Mouse (Mus musculus) heart, embryonic 12.5 days (tissue): ENCODE measurements around the gene Cpne6. TPM values are rescaled to one million over a fixed set of nuclear protein-coding genes. Genes with fewer than 3 reads are reported as not detected.

Experiments used
- ATAC-seq: fragments of 200-750 bp; cut with Nextera tagmentation; 2 replicates; pipeline ENCODE4 v1.8.0; 2017; ENCODE audit warnings: moderate TSS enrichment, moderate library complexity; ENCODE audit not compliant: insufficient number of reproducible peaks, low FRiP score
- H3K27ac ChIP-seq: fragments of 300-500 bp; sonication (generic); 2 replicates; pipeline ENCODE4 v1.5.1; 2016; ENCODE audit warnings: mild to moderate bottlenecking, moderate library complexity; ENCODE audit not compliant: poor library complexity, severe bottlenecking
- H3K27me3 ChIP-seq: fragments of 300-500 bp; sonication (generic); replicated peaks from 2 replicates; pipeline ENCODE4 v1.6.1; 2016; ENCODE audit warnings: mild to moderate bottlenecking, moderate library complexity
- H3K36me3 ChIP-seq: fragments of 300-500 bp; sonication (generic); 2 replicates; pipeline ENCODE4 v1.6.1; 2016; ENCODE audit warnings: mild to moderate bottlenecking, moderate library complexity
- H3K4me1 ChIP-seq: fragments of 300-500 bp; sonication (generic); replicated peaks from 2 replicates; pipeline ENCODE4 v1.6.1; 2016; ENCODE audit warnings: mild to moderate bottlenecking
- H3K4me2 ChIP-seq: fragments of 300-500 bp; sonication (generic); 2 replicates; pipeline ENCODE4 v1.6.1; 2016; ENCODE audit warnings: mild to moderate bottlenecking, moderate library complexity
- H3K4me3 ChIP-seq: fragments of 300-500 bp; sonication (generic); 2 replicates; pipeline ENCODE4 v1.5.1; 2016; ENCODE audit warnings: mild to moderate bottlenecking
- H3K9ac ChIP-seq: fragments of 300-500 bp; sonication (generic); 2 replicates; pipeline ENCODE4 v1.6.1; 2016; ENCODE audit warnings: mild to moderate bottlenecking, moderate library complexity
- H3K9me3 ChIP-seq: fragments of 300-500 bp; sonication (generic); replicated peaks from 2 replicates; pipeline ENCODE4 v1.6.1; 2016; ENCODE audit warnings: mild to moderate bottlenecking, moderate library complexity
- WGBS: fragments of 180-500 bp; shearing (Covaris S2); methylation state at CpG from one replicate; pipeline ENCODE4 v1.1.7; 2016; 5-methylcytosine and 5-hydroxymethylcytosine counted together
- polyA plus RNA-seq: library from polyadenylated mRNA; unstranded; fragments of >200 nt; fragmentation: Nextera tagmentation; extraction: Ambion mirVana; gene quantifications from 2 replicates; pipeline ENCODE4 v1.2.1, GENCODE M21; 2016

The Cpne6 gene
- polyA plus RNA-seq, 1 experiment from 2014 or later: 0.59 TPM

DNA sequence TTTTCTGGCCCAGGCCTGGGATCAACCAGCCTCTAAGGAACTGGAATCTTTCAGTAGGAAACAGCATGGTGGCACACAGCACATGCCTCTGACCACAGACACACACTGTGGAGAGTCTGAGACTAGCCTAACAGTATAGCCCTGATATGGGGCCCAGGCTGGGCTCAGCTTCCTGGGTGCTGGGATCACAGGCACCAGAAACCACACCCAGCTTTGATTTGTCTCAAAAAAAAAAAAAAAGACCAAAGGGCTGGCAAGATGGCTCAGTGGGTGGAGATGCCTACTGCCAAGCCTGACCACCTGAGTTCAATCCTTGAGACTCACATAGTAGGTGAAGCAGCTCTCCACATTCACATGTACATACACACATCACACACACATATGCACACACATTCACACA, 44.4 kb downstream of the Cpne6 start:
- no peaks in the 10 kb centered on the region for H3K9me3 ChIP-seq
- no peak overlapping the region for H3K27ac ChIP-seq

DNA sequence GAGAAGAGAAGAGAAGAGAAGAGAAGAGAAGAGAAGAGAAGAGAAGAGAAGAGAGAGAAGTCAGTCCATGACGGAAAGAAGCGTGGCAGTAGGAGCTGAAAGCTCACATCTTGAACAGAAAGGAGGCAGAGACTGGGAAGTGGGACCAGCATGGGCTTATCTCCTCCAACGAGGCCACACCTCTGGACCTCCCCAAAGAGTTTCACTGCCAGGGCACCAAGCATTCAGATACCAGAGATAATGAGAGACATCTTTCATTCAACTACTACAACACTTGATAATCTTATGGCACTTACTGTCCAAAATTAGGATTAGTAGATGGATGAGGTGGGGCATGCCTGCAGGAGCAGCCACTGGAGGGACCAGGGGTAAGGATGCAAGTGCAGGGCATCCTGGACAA, 45.5 kb downstream of the Cpne6 start:
- Histone ChIP-seq H3K27ac (no peak overlapping the region), H3K9me3 (no peaks in the 10 kb centered on the region), H3K27me3 (no peaks in the 10 kb centered on the region), H3K9ac (no peak overlapping the region), H3K4me1 (peaks cover 6% of the 10 kb centered on the region; the same call in 1 of the 2 replicates), H3K4me3 (no peak overlapping the region), H3K4me2 (no peak overlapping the region), H3K36me3 (no peaks in the 10 kb centered on the region)
- ATAC-seq: no peak
- WGBS: 58% methylated on average over 3 of the region's 3 CpGs

More for the DNA sequence above, 44.4 kb downstream of the Cpne6 start:
- peaks cover 7% of the 10 kb centered on the region for H3K36me3 ChIP-seq
- H3K4me2 ChIP-seq: no peak overlapping the region
- H3K27me3 ChIP-seq: no peaks in the 10 kb centered on the region
- peaks cover 6% of the 10 kb centered on the region; the same call in 1 of the 2 replicates for H3K4me1 ChIP-seq
- ATAC-seq: no peak
- no peak overlapping the region for H3K9ac ChIP-seq
- H3K4me3 ChIP-seq: no peak overlapping the region

DNA sequence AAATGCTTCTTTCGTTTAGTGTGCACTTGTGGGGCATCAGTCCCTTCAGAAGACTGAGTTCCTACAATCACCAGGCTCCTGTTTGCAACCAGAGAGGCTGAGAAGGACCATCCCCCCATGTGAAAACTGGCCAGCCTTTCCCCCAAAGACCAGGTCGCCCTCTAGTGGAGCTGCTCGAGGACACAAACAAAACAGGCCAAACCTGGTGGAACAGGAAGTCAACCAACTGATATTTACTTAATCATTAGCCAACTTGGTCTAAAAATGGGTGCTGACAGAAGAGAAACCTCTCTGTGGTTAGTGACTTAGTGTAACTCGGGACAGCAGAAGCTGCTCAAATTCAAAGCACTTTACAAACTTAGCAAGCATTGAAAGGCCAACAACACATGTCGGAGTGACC, 46.8 kb downstream of the Cpne6 start:
- no peak overlapping the region for H3K4me2 ChIP-seq
- H3K4me3 ChIP-seq: no peak overlapping the region
- no peaks in the 10 kb centered on the region for H3K27me3 ChIP-seq
- WGBS: 25% methylated on average over 5 of the region's 5 CpGs
- no peak overlapping the region for H3K27ac ChIP-seq
- no peak overlapping the region for H3K9ac ChIP-seq
- peaks cover 17% of the 10 kb centered on the region for H3K4me1 ChIP-seq
- no peaks in the 10 kb centered on the region for H3K36me3 ChIP-seq
- no peak for ATAC-seq
- H3K9me3 ChIP-seq: no peaks in the 10 kb centered on the region

DNA sequence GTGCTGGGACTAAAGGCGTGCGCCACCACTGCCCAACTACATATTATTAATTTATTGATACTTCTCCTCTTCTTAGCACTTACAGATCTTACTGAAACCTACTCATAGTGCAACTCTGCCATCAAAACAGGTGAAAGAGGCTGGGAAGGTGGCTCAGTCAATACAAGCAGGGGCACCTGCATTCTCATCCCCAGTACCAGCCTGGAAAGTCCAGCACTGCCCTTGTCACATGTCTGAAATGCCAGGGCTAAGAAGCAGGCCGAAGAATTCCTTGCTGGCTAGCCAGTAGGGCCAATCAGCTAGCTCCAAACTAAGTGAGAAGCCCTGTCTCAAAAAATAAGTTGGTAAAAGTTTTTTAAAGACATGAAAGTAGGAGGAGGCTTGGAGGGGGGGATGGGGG, 47.3 kb downstream of the Cpne6 start:
- no peaks in the 10 kb centered on the region for H3K9me3 ChIP-seq
- peaks cover under 1% of the 10 kb centered on the region; the same call in 1 of the 2 replicates for H3K36me3 ChIP-seq
- no peaks in the 10 kb centered on the region for H3K27me3 ChIP-seq
- no peak for ATAC-seq
- 84% methylated on average over 3 of the region's 3 CpGs for WGBS
- H3K27ac ChIP-seq: no peak overlapping the region
- no peak overlapping the region for H3K4me3 ChIP-seq
- no peak overlapping the region for H3K4me2 ChIP-seq
- peaks cover 20% of the 10 kb centered on the region for H3K4me1 ChIP-seq
- H3K9ac ChIP-seq: no peak overlapping the region

DNA sequence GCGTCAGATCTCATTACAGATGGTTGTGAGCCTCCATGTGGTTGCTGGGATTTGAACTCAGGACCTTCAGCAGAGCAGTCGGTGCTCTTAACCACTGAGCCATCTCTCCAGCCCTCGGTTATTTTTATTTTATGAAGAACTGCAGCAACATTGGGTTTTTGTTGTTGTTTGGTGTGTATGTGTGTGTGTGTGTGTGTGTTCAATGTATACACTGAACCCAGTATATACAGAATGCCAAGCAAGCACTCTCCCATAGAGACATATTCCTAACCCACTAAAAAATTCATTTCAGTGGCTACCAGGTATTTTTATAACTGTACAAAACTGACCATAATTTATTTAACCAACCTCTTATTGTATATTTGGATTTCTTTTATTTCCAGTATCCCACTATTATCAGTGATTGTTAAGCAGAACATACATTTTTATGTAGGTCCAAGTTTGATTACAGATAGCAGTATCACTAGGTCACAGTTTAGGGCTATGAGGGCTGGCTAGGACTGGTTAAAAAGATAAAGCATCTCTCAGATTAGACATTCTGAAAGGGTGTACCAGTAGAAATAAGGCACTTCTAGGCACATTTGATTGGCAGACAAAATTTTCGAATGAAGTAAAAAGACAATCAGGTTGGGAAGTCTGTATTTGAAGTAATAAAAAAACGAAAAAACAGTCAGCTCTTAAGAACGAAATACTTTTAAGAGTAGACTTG, 48.6 kb downstream of the Cpne6 start:
- no peak overlapping the region for H3K4me3 ChIP-seq
- WGBS: 50% methylated on average over 6 of the region's 6 CpGs
- peaks cover 13% of the 10 kb centered on the region for H3K36me3 ChIP-seq
- H3K9ac ChIP-seq: no peak overlapping the region
- peaks cover 20% of the 10 kb centered on the region for H3K4me1 ChIP-seq
- no peak for ATAC-seq
- no peaks in the 10 kb centered on the region for H3K27me3 ChIP-seq
- H3K4me2 ChIP-seq: no peak overlapping the region
- H3K9me3 ChIP-seq: no peaks in the 10 kb centered on the region
- H3K27ac ChIP-seq: no peak overlapping the region

DNA sequence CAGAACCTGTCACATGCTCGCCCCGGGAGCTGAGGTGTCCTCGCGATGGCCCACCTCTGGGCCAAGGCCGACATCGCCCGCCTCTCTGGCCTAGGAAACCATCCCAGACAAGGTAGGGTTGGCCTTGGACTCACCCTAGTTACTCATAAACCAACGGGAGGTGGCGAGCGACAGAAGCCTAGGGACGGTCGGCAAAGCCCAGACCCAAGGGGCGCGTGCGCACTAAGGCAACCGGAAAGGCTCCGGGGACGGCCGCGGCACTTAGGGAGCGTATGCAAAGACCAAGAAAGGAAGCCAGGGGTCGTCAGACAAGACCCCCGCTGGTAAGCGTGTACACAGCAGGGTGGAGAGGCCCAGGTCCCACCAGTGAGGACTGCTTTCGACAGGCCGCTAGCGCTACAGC, 49.6 kb downstream of the Cpne6 start, which contains the start of gene Dcaf11:
Gene Dcaf11, plus strand, starts transcription at position 208 of the 403 bp plus-strand sequence.
- Histone ChIP-seq H3K27ac (peak within 1 kb of the TSS; percentile 98), H3K9ac (peak within 1 kb of the TSS; percentile 81), H3K4me3 (peak within 1 kb of the TSS; percentile 69), H3K9me3 (no peaks in the 10 kb centered on the region), H3K27me3 (no peaks in the 10 kb centered on the region), H3K4me1 (peaks cover 20% of the 10 kb centered on the region), H3K36me3 (peaks cover 22% of the 10 kb centered on the region), H3K4me2 (peak within 1 kb of the TSS; percentile 86)
- 0% methylated on average over 27 of the region's 27 CpGs for WGBS
- ATAC-seq: peak; percentile 86

DNA sequence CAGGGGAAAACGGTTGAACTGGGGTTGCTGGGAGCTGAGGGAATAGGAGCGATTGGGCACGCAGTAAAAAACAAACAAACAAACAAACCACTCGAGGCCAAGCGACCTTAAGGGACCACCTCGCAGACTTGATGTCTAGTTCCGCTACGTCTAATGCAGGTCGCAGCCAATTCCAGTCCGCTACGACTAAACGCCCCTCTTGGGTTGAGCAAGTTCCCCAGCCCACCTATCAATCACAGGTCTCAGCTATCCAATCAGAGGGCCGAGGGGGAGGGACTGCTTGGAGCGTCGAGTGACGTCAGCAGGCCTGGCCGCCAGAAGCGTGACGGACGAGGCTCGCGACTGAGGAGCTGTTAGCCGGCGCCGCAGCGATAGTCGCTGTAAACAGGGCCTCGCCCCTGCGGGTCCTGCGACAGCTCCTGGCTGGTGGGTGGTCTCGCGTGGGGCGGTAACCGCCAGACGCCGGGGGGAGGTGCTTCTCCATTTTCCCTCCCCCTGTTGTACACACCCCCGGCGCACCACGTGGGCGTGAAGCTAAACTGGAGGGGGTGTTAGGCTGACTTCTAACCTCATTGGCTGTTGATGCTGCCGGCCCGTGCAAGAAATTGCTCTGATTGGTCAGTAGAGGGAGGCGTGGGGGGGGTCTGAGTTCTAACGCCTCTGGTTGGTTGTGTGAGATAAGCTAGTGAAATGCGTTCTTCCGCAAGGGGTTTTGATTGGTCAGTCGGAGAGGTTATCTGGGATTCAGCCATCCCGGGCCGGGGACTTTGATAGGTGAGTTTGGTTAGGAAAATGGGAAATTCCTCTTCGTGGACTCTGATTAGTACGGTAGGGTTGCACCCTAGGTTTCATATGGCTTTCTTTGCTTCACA, 50.2 kb downstream of the Cpne6 start, which contains the start of gene A730061H03Rik:
Gene A730061H03Rik, minus strand, starts transcription at position 205 of the 872 bp plus-strand sequence.
- ATAC-seq: peak; percentile 96

DNA sequence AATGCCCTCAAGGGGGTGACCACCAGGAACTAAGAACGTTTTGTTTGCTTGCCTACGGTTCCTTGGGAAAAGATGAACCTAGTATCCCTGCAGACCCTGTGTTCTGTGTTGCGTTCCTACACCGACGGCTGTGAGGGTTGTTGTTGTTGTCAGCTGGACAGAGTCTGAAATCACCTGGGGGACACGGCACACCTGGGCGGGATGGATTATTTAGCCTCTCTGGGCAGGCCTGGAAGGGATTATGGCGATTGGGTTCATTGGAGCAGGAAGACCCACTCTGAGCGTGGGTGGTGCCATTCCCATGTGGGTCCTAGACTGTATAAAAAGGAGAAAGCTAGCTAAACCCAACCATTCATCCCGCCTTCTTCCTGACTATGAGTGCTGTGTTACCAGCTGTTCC, 51.6 kb downstream of the Cpne6 start:
- peak overlapping the region; percentile 86 for H3K4me2 ChIP-seq

More for the DNA sequence above, 50.2 kb downstream of the Cpne6 start, which contains the start of gene A730061H03Rik:
- H3K36me3 ChIP-seq: peaks cover 28% of the 10 kb centered on the region
- peaks cover 20% of the 10 kb centered on the region for H3K4me1 ChIP-seq
- WGBS: under 1% methylated on average over 51 of the region's 51 CpGs
- H3K9me3 ChIP-seq: no peaks in the 10 kb centered on the region
- peak within 1 kb of the TSS; percentile 86 for H3K4me2 ChIP-seq
- no peaks in the 10 kb centered on the region for H3K27me3 ChIP-seq
- H3K4me3 ChIP-seq: peak within 1 kb of the TSS; percentile 69
- peak within 1 kb of the TSS; percentile 98 for H3K27ac ChIP-seq
- peak within 1 kb of the TSS; percentile 81 for H3K9ac ChIP-seq

DNA sequence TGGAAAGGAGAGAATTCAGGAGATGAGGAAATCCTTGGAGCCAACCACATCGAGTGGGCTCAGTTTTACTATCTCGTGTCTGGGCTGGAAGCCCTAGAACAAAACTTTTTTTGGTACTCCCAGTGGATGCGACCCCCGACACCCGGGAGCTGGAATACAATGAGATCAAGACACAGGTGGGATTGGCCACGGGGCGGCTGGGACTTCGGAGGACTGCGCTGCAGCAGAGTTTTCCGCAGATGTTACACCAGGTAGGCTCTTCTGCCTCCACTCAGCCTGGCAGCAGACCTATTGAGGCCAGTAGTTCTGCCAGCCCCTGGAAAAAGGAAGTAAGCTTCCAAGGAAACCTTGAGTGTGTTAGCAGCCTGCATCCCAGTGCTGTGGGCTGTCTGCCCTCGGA, 53.0 kb downstream of the Cpne6 start:
- 86% methylated on average over 11 of the region's 11 CpGs for WGBS
- Histone ChIP-seq H3K9ac (no peak overlapping the region), H3K4me1 (peaks cover 14% of the 10 kb centered on the region), H3K27ac (no peak overlapping the region), H3K4me3 (no peak overlapping the region), H3K9me3 (no peaks in the 10 kb centered on the region), H3K4me2 (no peak overlapping the region), H3K36me3 (peaks cover 55% of the 10 kb centered on the region), H3K27me3 (no peaks in the 10 kb centered on the region)
- ATAC-seq: no peak

More for the DNA sequence above, 51.6 kb downstream of the Cpne6 start:
- no peak for ATAC-seq
- Histone ChIP-seq H3K4me3 (no peak overlapping the region), H3K27ac (no peak overlapping the region), H3K4me1 (peaks cover 17% of the 10 kb centered on the region), H3K27me3 (no peaks in the 10 kb centered on the region), H3K9ac (no peak overlapping the region), H3K9me3 (no peaks in the 10 kb centered on the region), H3K36me3 (peaks cover 42% of the 10 kb centered on the region)
- WGBS: 89% methylated on average over 10 of the region's 10 CpGs

DNA sequence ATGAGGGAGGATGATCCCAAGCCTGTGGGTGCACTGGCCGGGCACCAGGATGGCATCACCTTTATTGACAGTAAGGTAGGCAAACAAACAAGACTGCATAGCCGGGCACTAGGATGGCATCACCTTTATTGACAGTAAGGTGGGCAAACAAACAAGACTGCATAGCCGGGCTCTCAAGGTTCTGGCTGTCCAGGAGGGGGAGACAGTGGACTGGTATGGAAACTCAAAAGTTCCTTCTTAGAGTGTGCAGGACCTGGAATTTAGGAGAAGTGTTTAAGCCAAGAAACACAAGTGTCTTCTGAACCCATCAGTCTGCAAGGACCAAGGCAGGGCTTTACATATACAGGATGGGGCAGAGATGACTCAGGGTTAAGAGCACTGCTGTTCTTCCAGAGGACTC, 55.5 kb downstream of the Cpne6 start:
- Histone ChIP-seq H3K4me1 (peaks cover 23% of the 10 kb centered on the region), H3K27me3 (no peaks in the 10 kb centered on the region), H3K9me3 (no peaks in the 10 kb centered on the region), H3K4me2 (no peak overlapping the region), H3K27ac (no peak overlapping the region), H3K4me3 (no peak overlapping the region), H3K36me3 (peaks cover 78% of the 10 kb centered on the region), H3K9ac (no peak overlapping the region)
- 82% methylated on average over 3 of the region's 3 CpGs for WGBS
- no peak for ATAC-seq
